Mouse (Mus musculus): ENCODE results near the gene Iqcd. TPM values are rescaled to one million over a fixed set of nuclear protein-coding genes. Genes with fewer than 3 reads are reported as not detected.

Iqcd gene
- polyA plus RNA-seq, 1 experiment from 2014 or later: 1.7 TPM

DNA sequence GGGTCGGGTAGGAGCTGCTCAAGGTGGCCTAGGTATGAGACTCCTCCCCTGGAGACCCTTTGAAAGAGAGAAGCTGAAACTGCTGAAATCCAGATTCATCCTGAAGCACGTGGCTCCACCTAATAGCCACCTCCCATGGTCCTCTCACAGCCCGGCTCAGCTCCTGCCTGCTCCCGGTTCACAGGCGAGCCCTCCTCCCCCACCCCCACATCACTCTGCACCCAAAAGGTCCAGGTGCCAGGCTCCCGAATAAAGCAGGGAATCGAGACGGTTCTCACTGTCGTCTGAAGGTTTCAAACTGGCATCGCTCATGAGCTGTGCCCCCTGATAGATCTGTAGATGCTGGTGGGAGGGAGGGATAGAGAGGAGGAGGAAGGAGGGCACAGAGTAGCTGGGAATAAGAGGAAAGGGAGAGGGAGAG lies 16.4 kb downstream of the Iqcd start:
- H3K27me3 ChIP-seq (replicated peaks; ENCODE audit: insufficient read depth, low read length): no peaks in the 10 kb centered on the region
- H3K27ac ChIP-seq (ENCODE audit: low read length): no peak overlapping the region
- no peak overlapping the region for H3K9ac ChIP-seq (replicated peaks; ENCODE audit: low read depth)
- H3K4me3 ChIP-seq (ENCODE audit: low read depth, low read length): peak overlapping the region; percentile 30
- ATAC-seq (peak; percentile 29), DNase-seq (ENCODE audit: low spot score) (no peak)
- no peaks in the 10 kb centered on the region for H3K36me3 ChIP-seq (ENCODE audit: insufficient read depth, low read length)
- H3K4me2 ChIP-seq (replicated peaks; ENCODE audit: low read depth, low read length): peak overlapping the region; percentile 56
- TF ChIP-seq CTCF (IDR thresholded peaks at IDR 0.05) (no peak), EP300 (IDR thresholded peaks at IDR 0.05) (no peak)
- 0 out of 2 replicates have a peak, but pooled peaks cover 3% of the 10 kb centered on the region for H3K4me1 ChIP-seq (ENCODE audit: insufficient read depth, low read depth, low read length)
- no peaks in the 10 kb centered on the region for H3K9me3 ChIP-seq (ENCODE audit: low read length)
- WGBS: 4% methylated on average over 10 of the region's 10 CpGs

DNA sequence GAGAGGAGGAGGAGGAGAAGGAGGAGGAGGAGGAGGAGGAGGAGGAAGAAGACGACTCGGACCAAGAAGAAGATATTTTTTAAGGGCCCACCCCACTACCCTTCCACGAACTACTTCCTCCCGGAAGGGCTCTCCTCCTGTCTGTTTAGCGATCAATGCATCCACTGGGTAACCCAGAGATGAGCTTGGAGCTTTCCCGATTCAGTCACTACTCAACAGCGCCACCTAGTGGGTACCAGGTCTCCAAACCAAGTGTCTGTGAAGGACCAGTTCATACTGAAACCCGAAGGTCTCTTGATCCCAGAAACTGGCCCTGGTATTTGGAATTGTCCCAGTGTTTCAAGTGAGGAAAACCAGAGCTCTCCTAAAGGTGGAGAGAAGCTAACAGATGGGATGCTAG lies 16.9 kb downstream of the Iqcd start:
- H3K4me2 ChIP-seq (replicated peaks; ENCODE audit: low read depth, low read length): peak overlapping the region; percentile 56
- no peaks in the 10 kb centered on the region for H3K9me3 ChIP-seq (ENCODE audit: low read length)
- H3K27me3 ChIP-seq (replicated peaks; ENCODE audit: insufficient read depth, low read length): no peaks in the 10 kb centered on the region
- DNase-seq (ENCODE audit: low spot score) (peak; percentile 95), ATAC-seq (peak; percentile 73)
- WGBS: under 1% methylated on average over 8 of the region's 8 CpGs
- peak overlapping the region; percentile 30 for H3K4me3 ChIP-seq (ENCODE audit: low read depth, low read length)
- H3K36me3 ChIP-seq (ENCODE audit: insufficient read depth, low read length): no peaks in the 10 kb centered on the region
- TF ChIP-seq EP300 (IDR thresholded peaks at IDR 0.05) (no peak), CTCF (IDR thresholded peaks at IDR 0.05) (peak; percentile 92)
- 0 out of 2 replicates have a peak, but pooled peaks cover 3% of the 10 kb centered on the region for H3K4me1 ChIP-seq (ENCODE audit: insufficient read depth, low read depth, low read length)
- H3K27ac ChIP-seq (ENCODE audit: low read length): no peak overlapping the region
- H3K9ac ChIP-seq (replicated peaks; ENCODE audit: low read depth): no peak overlapping the region

DNA sequence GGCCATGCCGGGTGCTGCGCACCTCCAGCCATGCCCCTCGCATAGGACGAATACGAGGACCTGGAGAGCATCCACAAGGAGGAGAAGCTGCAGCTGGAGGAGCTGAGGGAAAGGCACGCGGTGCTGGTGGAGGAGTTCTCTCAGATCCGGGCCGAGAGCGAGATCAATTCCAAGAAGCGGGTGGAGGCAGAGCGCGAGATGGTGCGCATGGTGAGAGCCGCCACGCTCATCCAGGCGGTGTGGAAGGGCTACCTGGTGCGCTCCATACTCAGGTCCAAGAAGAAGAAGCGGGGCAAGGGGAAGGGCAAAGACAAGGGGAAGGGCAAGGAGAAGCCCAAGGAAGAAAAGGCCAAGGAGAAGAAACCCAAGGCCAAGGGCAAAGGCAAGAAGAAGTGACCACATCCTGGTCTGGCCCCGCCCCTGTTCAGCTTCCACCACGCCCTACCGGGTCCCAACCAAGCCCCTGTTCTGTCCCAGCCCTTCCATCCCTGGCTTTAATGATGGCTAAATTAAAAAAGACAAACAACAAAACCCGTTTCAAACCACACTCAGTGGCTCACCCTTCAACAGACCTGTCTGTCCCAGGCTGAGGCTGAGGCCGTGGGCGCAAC lies 17.9 kb downstream of the Iqcd start:
- TF ChIP-seq CTCF (IDR thresholded peaks at IDR 0.05) (no peak), EP300 (IDR thresholded peaks at IDR 0.05) (no peak)
- Histone ChIP-seq H3K4me3 (ENCODE audit: low read depth, low read length) (no peak overlapping the region), H3K4me1 (ENCODE audit: insufficient read depth, low read depth, low read length) (peaks cover 3% of the 10 kb centered on the region; the same call in 1 of the 2 replicates), H3K27ac (ENCODE audit: low read length) (no peak overlapping the region), H3K27me3 (replicated peaks; ENCODE audit: insufficient read depth, low read length) (no peaks in the 10 kb centered on the region), H3K9ac (replicated peaks; ENCODE audit: low read depth) (no peak overlapping the region), H3K4me2 (replicated peaks; ENCODE audit: low read depth, low read length) (no peak overlapping the region), H3K9me3 (ENCODE audit: low read length) (no peaks in the 10 kb centered on the region), H3K36me3 (ENCODE audit: insufficient read depth, low read length) (no peaks in the 10 kb centered on the region)
- DNase-seq (ENCODE audit: low spot score): no peak
- ATAC-seq: no peak
- 72% methylated on average over 25 of the region's 25 CpGs for WGBS

DNA sequence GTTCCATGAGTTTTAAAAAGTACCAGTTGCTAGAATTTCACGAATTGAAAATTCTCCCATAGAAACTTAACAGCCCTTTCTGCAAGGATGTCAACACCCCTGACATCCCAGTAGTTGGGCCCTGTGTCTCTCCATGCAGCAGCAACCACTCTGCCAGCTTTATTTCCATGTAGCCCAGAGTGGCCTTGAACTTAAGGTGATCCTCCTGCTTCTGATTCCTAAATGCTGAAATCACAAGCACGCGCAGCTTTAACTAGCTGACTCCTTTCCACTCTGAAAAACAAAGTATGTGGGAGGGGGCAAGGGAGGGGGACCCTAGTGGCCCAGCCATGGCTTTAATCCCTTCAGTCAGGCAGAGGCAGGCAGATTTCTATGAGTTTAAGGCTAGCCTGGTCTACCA lies 18.5 kb downstream of the Iqcd start:
- no peak for DNase-seq (ENCODE audit: low spot score)
- peaks cover 3% of the 10 kb centered on the region; the same call in 1 of the 2 replicates for H3K4me1 ChIP-seq (ENCODE audit: insufficient read depth, low read depth, low read length)
- ATAC-seq: no peak
- no peak overlapping the region for H3K4me2 ChIP-seq (replicated peaks; ENCODE audit: low read depth, low read length)
- no peaks in the 10 kb centered on the region for H3K27me3 ChIP-seq (replicated peaks; ENCODE audit: insufficient read depth, low read length)
- 77% methylated on average over 3 of the region's 3 CpGs for WGBS
- TF ChIP-seq CTCF (IDR thresholded peaks at IDR 0.05): no peak
- no peak for TF ChIP-seq EP300 (IDR thresholded peaks at IDR 0.05)
- H3K27ac ChIP-seq (ENCODE audit: low read length): no peak overlapping the region
- no peak overlapping the region for H3K4me3 ChIP-seq (ENCODE audit: low read depth, low read length)
- H3K9me3 ChIP-seq (ENCODE audit: low read length): no peaks in the 10 kb centered on the region
- H3K36me3 ChIP-seq (ENCODE audit: insufficient read depth, low read length): no peaks in the 10 kb centered on the region
- no peak overlapping the region for H3K9ac ChIP-seq (replicated peaks; ENCODE audit: low read depth)

DNA sequence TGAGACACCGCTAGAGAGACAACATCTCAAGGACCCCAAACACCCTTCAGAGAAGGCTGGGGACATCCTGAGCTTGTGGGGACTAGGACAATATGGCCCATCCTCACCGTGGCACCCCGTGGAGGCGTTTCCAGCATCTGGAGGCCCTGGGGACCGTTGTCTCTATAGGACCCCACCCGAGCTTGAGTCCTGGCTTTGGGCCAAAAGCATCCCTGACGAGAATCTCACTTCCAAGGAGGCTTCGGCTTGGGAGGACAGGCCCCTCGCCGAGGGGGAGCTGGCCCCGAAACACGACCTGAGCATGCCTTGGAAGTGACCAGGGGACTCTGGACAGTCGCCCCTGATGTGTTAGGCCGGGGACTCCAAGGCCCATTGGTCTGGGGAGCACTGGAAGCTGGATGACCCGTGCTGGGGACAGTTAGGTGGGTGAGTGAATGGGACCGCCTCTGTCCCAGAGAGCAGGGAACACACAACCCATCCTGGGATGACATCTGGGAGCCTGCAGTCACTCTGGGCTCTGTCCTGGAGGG lies 20.5 kb downstream of the Iqcd start:
- no peaks in the 10 kb centered on the region for H3K27me3 ChIP-seq (replicated peaks; ENCODE audit: insufficient read depth, low read length)
- H3K9ac ChIP-seq (replicated peaks; ENCODE audit: low read depth): no peak overlapping the region
- H3K9me3 ChIP-seq (ENCODE audit: low read length): no peaks in the 10 kb centered on the region
- no peak overlapping the region for H3K4me3 ChIP-seq (ENCODE audit: low read depth, low read length)
- peaks cover 9% of the 10 kb centered on the region for H3K4me1 ChIP-seq (ENCODE audit: insufficient read depth, low read depth, low read length)
- TF ChIP-seq CTCF (IDR thresholded peaks at IDR 0.05) (no peak), EP300 (IDR thresholded peaks at IDR 0.05) (no peak)
- 77% methylated on average over 16 of the region's 16 CpGs for WGBS
- ATAC-seq (no peak), DNase-seq (ENCODE audit: low spot score) (no peak)
- H3K27ac ChIP-seq (ENCODE audit: low read length): no peak overlapping the region
- H3K36me3 ChIP-seq (ENCODE audit: insufficient read depth, low read length): no peaks in the 10 kb centered on the region
- H3K4me2 ChIP-seq (replicated peaks; ENCODE audit: low read depth, low read length): no peak overlapping the region

DNA sequence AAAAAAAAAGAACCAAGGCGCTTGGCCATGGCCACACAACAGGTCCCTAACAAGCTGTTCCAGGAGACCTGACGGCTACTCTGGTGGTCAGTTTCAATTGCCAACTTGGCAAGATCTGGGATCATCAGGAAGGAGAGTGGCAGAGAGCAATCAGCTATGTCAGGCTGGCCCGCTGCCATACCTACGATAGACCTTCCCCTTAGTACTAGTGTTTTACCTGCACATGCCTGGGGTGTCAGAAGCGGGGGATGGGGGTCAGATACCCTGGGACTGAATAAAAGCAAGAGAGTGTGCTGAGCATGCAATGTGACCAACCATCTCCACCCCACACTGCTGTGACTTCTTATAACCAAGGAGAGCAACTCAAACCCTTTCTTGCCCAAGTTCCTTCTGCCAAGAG lies 22.1 kb downstream of the Iqcd start:
- no peak for ATAC-seq
- Histone ChIP-seq H3K9ac (replicated peaks; ENCODE audit: low read depth) (no peak overlapping the region), H3K4me1 (ENCODE audit: insufficient read depth, low read depth, low read length) (peaks cover 6% of the 10 kb centered on the region), H3K4me2 (replicated peaks; ENCODE audit: low read depth, low read length) (no peak overlapping the region), H3K27me3 (replicated peaks; ENCODE audit: insufficient read depth, low read length) (no peaks in the 10 kb centered on the region), H3K36me3 (ENCODE audit: insufficient read depth, low read length) (no peaks in the 10 kb centered on the region), H3K27ac (ENCODE audit: low read length) (no peak overlapping the region), H3K9me3 (ENCODE audit: low read length) (no peaks in the 10 kb centered on the region), H3K4me3 (ENCODE audit: low read depth, low read length) (no peak overlapping the region)
- DNase-seq (ENCODE audit: low spot score): no peak
- TF ChIP-seq EP300 (IDR thresholded peaks at IDR 0.05) (no peak), CTCF (IDR thresholded peaks at IDR 0.05) (no peak)
- WGBS: 82% methylated on average over 5 of the region's 5 CpGs
